Mouse (Mus musculus): ENCODE measurements around the gene Batf.
"Not testable (repeated sequence)": the region's sequence is repeated elsewhere in the genome, so short reads cannot be mapped to it uniquely, and the experiment has no call there.

Gene Batf

DNA sequence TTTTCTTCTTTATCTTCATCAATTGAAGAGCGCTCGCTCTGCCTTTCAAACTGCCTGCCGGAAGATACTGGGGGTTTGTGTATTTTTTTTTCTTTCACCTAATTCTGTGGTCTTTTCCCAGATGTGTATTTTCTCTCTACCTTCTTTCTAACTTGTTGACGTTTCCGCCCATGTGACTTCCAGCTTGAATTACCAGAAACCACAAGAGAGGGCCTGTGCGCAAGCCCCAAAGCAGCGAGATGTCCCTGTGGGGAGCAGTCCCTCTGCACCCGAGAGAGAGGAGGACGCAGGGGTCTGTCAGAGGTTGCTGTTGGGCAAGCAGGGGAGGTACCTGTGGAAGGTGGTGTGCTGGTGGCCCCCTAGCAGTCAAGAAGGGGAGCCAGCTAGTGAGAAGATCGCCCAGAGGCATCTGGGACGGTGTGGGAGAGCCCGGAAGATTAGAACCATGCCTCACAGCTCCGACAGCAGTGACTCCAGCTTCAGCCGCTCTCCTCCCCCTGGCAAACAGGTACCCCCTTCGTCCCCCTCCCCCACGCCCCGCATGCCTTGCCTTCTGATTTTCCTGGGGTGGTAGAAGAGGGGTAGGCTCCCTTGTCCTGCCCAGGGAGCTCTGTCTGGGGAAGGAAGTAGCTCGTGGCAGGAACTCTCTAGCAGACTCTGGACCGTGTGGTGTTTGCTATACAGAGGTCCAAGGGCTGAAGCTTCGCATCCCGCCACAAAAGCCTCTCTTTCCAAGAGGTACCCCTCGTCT lies at the start of gene Batf:
Batf (plus strand) TSS at position 204 of the 751 bp plus-strand sequence.
- no peak for DNase-seq (ENCODE audit: low spot score in 2 of 2)

DNA sequence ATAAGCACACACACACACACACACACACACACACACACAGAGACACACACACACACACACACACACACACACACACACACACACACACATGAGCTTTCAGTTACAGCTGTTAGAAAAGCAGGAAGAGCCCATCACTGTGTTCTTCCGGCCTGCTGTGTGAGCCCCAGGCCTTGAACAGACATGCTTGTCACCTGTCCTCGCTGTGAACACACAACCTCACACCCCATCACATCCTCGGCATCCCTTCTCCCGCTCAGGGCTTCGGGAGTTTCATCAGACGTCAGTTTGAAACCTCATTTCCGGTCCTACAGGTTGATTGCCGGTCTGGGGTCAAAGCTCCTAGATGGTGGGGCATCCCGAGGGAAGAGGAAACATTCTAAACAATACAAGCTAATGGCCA lies 48.5 kb upstream of the Batf start:
- no peak for DNase-seq (ENCODE audit: low spot score in 2 of 2)

DNA sequence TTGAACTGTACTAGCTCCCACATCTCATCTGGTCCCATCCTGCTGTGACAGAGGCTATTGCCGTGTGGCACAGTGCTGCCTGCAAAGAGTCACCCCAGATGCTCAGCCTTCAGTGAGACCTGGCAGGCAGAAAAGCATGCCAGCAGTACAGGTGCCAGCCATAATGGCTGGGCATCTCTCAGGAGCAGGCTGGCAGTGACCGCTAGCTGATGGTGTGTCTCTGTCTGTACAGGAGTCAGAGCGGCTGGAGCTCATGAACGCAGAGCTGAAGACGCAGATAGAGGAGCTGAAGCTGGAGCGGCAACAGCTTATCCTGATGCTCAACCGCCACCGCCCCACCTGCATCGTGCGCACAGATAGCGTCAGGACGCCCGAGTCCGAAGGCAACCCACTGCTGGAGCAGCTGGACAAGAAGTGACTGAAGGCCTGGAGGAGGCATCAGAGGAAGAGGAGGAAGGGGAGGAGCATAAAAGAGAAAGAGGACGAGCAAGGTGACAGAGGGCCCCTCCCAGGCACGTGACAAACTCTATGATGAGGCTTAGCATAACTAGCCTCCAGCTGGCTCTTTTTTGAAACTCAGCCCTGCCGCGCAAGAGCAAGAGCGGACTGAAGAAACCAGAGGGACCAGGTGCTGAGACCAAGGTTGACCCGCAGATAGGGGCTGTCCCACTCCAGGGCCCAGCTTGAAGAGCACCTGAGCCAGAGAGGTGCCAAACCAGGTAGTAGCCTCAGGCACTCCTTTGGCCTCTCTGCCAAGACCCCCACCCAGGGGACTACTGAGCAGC lies 47.7 kb upstream of the Batf start:
- DNase-seq (ENCODE audit: low spot score in 2 of 2): no peak

DNA sequence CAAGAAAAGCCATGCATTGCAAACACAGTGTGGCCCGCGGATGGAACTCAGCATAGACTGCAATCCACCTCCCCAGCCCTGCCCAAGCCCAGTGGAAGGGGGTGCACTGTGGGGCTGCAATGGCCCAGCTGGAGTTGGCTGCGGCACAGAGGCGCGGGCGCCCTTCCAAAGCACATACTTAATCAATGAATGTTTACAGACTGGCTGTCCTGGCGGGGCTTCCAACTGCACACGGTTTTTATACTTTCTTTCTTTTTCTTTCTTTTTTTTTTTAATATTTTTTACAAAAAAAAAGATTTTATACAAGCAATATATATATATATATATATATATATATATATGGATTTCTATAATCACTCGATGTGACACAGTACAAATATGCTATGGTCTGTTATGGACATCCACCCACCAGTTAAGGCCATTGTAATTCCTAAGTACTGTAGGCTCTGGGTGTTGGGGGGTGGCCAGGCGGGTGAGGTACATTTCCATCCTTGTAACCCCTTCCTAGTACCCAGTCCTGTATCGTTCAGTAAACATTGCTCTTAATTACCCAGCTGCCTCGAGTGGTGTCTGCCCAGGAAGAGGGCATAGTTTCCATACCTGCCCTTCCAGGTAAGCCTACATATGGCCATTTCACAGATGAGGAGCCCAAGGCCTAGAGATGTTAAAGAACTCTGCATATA lies 47.0 kb upstream of the Batf start:
- DNase-seq (ENCODE audit: low spot score in 2 of 2): peak; percentile 49 to 56

DNA sequence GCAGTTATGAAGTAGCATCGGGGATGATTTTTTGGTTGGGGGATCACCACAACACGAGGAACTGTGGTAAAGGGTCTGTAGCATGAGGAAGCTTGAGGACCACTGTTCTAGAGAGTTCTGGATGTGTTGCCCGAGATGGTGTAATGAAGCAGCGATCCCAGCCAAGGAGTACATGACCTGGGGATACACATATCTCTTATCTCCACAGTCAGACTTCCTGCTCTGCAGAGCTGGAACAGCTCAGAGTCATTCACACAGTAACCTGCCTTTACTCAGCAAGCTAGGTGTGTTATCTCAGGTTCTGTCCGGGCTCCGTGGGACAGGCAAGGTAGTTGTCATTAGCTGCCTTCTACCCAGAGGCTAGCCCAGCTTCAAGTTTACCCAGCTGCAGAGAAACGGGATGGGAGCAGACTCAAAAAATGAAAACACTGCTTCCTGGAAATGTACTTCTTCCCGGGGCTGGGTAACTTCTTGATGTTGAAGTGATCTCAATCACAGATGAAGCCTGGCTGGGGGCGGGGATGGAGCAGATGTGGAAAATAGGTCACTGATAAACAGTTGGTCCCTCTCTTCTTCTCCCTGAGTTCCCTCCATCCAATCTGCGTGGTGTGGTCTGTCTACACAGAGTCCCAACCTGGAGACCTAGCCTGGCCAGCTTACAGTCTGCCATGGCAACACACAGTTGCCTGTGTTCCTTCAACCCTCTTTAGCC lies 45.5 kb upstream of the Batf start:
- no peak for DNase-seq (ENCODE audit: low spot score in 2 of 2)

DNA sequence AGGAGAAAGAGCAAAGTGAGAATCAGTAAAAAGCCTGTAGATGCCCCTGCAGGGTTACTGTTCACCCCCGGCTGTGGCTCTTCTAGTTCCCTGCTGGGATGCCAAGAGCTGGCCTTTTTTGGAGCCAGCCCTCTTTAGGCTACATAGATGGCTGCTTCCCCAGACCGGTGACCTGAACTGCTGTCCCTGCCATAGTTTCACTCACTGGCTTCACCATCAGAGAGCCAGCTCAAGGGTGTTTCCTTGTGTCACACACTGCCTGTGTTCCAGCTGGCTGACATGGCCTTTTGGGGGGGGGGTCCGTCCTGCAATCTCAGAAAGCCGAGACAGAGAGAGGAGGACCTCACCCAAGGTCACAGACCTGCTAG lies 44.9 kb upstream of the Batf start:
- DNase-seq (ENCODE audit: low spot score in 2 of 2): no peak

DNA sequence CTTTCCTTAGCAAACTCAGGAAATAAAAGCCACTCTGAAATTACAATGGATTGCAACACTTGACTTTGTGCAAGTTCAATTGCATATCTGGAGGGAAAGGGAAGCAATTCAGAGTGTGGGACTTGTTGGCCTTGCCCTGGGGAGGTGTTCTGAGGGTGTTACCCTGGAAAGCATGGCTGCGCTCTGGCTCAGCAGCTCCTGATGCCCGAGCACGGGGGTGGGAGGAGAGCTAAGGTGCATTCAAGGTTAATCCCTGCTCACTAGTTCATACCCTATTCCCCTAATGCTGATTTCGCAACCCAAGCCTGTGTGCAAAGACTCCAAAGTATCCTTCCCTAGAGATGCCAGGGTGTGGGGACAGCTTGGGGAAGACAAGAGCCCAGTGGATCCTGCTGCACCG lies 42.7 kb upstream of the Batf start:
- no peak for DNase-seq (ENCODE audit: low spot score in 2 of 2)

DNA sequence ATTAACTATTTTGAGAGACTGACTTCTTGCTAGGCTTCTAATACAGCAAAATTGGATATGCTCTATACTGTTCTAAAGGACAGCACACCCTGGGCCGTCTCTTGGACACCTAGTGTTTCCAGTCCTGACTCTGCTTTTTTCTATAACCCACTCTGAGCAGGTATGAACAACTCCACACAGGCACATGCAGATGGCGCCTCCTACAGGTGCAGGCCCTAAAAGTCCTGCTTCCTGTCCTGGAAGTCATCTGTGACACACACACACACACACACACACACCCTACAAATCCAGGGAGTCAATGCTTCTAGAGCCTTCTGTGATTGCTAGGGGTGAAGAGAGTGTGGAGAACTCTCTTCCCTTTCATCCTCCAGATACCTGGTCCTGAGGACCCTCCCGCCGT lies 40.8 kb upstream of the Batf start:
- no peak for DNase-seq (ENCODE audit: low spot score in 2 of 2)

DNA sequence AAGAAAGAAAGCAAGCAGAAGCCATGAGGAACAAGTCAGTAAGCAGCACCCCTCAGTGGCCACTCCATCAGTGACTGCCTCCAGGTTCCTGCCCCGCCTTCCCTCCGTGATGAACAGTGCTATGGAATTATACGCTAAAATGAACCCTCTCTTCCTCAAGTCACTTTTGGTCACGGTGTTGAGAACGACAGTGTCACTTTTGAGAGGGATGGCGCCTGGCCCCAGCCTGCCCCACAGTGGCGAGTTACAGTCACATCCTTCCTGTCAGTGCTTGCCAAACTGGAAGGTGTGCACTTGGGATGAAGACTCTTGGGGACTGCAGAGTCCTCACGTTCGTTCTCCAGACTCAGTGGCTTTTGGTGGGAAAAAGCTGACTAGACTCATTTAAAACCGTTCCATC lies 39.1 kb upstream of the Batf start:
- no peak for DNase-seq (ENCODE audit: low spot score in 2 of 2)

DNA sequence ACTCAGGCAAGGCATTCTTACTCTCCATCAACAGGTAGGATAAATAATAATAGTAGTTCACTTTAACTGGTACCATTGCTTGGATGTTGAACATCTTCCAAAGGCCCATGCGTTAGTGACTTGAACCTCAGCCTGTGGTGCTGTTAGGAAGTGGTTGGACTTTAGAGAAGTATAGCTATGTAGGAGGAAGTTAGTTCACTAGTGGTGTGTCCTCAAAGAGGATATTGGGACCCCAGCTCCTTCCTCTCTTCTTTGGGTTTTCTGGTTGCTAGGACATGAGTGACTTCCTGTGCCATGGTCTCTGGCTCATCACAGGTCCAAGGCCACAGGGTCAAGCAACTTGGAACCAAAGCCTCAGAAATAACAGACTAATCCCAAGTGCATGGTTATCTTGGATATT lies 38.5 kb upstream of the Batf start:
- no peak for DNase-seq (ENCODE audit: low spot score in 2 of 2)

DNA sequence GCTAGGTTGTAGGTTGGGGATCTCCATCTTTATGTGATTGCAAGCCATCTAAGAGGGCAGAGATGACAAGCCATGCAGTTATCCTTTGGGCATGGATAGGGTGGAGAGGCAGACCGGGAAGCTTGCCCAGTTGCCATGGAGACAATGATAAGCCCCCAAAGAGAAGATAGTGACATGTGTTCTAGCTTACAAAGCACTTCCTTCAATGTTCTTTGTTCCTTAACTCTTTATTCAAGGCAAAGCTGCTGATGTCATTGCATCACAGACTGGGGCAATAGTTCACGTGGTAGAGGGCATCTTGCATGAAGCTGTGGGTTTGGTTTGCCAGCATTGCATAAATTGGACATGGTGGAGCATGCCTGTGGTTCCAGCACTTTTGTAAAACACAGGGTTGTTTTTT lies 27.1 kb upstream of the Batf start:
- DNase-seq (ENCODE audit: low spot score in 2 of 2): no peak

DNA sequence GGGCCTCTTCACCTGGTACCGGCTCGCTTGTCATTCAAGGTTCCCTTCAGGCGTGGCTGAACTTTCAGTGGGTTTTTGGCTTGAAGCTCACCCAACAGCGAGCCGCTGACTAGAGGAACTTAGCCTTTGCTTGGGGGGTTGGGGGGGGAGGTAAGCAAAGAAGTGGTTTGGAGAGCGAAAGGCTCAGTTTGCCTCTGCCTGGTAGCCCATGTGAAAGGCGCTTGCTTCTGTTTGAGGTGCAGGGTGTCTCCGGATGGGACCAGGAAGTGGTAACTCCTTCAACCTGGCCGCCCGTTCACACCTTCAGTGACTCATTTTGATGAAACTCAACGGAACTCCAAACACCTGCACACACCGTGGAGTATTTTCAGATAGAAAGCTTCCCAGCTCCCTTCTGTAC lies 25.6 kb upstream of the Batf start:
- no peak for DNase-seq (ENCODE audit: low spot score in 2 of 2)

DNA sequence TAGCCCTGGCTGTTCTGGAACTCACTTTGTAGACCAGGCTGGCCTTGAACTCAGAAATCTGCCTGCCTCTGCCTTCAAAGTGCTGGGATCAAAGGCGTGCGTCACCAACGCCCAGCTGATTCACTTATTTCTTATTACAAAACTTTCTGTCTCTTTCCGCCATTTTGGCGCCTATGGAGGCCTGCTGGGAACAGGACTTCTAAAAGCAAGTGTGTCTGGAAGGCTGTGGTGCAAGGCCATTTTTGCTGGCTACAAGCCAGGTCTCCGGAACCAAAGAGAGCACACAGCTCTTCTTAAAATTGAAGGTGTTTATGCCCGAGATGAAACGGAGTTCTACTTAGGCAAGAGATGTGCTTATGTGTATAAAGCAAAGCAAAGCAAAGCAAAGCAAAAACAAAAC lies 24.2 kb upstream of the Batf start:
- not testable (repeated sequence) for DNase-seq (ENCODE audit: low spot score in 2 of 2)

DNA sequence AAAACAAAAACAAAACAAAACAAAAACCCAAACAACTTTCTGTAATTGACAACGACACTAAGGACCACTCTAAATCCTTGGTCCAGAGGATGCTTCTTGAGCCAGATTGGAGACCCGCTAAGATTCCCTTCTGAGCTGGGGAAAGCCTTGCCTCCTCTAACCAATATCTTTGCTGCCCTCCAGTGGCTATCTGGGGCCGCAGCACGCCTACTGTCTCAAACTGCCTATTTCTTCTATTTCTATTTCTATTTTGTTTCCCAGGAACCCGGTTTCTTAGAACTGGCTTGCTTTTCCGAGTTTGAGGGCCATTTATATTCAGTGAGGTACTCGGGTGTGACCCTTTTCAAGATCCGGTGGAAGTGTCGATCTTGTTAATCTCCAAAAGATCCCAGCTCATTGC lies 23.6 kb upstream of the Batf start:
- DNase-seq (ENCODE audit: low spot score in 2 of 2): peak; percentile 80 to 88

DNA sequence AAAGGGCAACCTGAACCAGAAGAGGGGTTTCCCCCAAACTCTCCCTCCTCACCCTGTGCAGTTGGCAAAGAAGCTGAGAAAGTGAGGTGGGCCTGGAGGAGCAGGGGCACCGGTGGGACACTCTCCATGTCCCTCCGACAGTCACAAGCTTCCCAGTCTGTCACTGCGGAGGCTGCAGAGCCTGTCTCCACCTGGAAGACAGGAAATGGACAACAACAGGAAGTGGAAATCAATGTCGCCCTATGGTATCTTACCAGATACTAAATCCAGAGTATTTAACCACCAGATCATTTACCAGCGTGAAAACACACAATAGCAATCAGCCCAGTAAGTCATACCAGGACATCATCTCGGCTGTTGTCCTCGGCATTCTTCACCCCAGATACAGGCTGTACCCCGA lies 20.4 kb upstream of the Batf start:
- no peak for DNase-seq (ENCODE audit: low spot score in 2 of 2)

DNA sequence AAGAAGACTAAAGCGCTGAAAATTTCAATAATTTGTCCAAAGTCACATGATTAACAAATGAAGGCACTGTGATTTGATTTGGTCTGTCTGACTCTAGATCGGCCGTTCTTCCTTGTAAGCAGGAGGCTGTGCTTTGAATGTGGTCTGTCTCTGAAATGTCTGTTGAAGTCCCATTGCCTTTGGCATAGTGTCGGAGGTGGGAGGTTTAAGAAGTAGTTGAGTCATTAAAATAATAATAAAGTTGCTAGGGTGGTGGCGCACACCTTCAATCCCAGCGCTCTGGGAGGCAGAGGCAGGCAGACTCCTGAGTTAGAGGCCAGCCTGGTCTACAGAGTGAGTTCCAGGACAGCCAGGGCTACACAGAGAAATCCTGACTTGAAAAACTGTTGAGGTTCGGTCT lies 19.4 kb upstream of the Batf start:
- DNase-seq (ENCODE audit: low spot score in 2 of 2): no peak

DNA sequence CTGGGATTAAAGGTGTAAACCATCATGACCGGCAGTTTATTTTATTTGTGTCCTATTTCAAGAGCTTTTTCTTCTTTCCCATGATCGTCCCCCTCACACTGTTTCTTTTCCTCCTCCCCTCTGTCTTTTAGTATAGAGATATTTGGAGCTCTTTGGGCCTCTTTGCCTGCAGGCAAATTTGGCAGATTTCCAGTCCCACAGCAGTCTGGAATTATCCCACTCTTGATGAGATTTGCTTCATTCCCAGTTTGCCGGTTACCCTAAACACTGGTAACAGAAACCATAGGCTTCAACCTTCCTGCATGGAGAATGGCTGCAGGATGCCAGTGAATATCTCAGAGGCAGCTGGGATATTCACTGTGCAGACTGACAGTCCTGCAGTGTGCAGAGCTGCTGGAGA lies 17.8 kb upstream of the Batf start:
- DNase-seq (ENCODE audit: low spot score in 2 of 2): no peak

DNA sequence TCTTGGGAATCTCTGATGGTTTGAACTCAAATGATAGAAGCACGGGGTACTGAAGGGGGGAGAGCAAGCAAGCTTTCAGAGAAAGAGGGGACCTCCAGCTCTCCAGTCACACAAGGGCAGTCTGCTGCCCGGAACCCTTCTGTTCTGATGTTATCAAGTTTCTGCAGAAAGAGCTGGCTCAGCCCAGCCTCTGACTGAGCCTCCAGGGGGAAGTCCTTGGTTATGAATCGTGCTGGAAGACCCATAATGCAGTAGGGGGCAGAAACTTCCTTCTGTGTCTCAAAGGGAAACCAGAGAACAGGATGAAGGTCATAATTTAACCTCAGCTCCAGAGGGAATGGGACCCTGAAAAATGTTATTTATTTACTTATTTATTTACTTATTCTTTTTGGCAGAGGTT lies 16.4 kb upstream of the Batf start:
- DNase-seq (ENCODE audit: low spot score in 2 of 2): no peak

DNA sequence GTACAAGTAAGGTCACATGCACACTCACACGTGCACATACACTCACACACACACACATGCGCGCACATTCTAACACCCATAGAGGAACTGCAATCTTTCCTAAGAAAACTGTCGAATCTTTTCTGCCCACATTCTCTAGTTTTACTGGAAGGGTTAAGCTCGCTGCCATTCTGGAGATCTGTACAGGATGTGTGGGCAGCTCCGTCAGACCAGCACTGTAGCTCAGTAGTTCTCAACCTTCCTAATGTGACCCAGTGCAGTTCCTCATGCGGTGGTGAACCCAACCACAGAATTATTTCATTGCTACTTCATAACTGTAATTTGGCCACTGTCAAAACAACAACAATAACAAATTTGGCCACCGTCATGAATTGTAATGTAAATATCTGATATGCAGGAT lies 12.6 kb upstream of the Batf start:
- no peak for DNase-seq (ENCODE audit: low spot score in 2 of 2)

DNA sequence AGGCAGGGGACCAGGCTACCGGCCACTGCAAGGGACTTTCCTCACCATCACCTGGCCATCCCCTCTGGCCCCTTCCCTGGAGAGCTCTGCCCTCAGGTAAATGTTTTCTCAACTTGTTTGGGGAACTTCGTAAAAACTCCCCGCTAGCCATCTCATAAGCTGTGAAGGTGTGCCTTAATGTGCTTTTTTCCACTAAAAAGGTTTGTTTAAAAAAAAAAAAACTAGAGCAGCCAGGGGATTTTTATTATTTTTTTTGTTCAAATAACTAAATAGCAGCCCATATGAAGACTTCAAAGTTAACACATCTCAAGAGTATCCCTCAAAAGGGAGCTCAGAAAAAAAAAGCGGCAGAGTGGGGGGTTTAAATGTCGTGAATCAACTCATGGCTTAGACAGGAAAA lies 7.4 kb upstream of the Batf start:
- DNase-seq (ENCODE audit: low spot score in 2 of 2): no peak

DNA sequence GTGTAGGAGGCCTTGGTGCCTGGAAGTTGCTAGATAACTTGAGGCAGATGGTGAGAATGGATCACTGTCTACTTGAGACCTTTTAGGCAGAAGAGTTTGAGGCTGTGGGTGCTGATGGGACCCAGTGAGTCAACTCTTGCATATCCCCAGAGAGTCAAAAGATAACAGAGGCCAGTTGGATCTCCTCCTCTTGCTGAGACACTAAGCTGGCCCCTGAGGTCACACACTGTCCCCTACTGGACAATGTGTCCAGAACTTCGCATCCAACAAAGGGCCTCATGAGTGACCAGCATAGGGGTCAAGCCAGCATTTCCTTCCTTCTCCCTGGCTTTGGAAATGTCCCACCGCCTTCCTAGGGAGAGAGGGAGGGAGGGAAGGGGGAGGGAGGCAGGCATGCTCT lies 6.7 kb upstream of the Batf start:
- DNase-seq (ENCODE audit: low spot score in 2 of 2): no peak

DNA sequence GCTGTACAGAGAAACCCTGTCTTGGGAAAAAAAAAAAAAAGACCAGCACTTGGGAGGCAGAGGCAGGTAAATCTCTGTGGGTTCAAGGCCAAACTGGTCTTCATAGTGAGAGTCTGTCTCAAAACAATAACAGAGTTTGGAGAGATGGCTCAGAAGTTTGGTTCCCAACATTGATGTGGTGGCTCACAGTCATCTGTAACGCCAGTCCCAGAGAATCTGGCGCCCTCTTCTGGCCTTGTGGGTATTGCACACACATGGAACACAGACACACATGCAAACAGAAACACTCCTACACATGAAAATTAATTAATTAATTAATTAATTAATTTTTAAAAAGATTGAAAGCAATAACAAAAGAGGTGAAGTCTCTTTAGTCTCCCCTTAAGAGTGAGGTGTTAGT lies 4.1 kb upstream of the Batf start:
- no peak for DNase-seq (ENCODE audit: low spot score in 2 of 2)

All from right cerebral cortex, adult 2 months (tissue).